Mouse (Mus musculus): ENCODE data around the gene Ccdc70.

- TF ChIP-seq CTCF (IDR thresholded peaks at IDR 0.05; ENCODE audit: insufficient read depth, low read length) (no peak), POLR2A (IDR thresholded peaks at IDR 0.05; ENCODE audit: borderline replicate concordance, extremely low read depth, low read depth, low read length) (no peak)
Observed at GRCm38 (mm10) chr8:21978193-21978592, 8.6 kb downstream of the Ccdc70 start.
